Mouse (Mus musculus): Measurements from ENCODE around the gene Psme2b.
"Not testable (repeated sequence)": the region's sequence is repeated elsewhere in the genome, so short reads cannot be mapped to it uniquely, and the experiment has no call there.

Psme2b gene

GRCm38 (mm10) chr11:48946090-48946489, at the start of gene Psme2b:
Gene Psme2b, minus strand, starts transcription at chr11:48946190.
- not testable (repeated sequence) for DNase-seq (ENCODE audit: low spot score in 2 of 2)

GRCm38 (mm10) chr11:48994018-48994417, 48.0 kb upstream of the Psme2b start, which contains the start of gene Tgtp1:
Gene Tgtp1, minus strand, starts transcription at chr11:48994172.
- not testable (repeated sequence) for DNase-seq (ENCODE audit: low spot score in 2 of 2)

DNA sequence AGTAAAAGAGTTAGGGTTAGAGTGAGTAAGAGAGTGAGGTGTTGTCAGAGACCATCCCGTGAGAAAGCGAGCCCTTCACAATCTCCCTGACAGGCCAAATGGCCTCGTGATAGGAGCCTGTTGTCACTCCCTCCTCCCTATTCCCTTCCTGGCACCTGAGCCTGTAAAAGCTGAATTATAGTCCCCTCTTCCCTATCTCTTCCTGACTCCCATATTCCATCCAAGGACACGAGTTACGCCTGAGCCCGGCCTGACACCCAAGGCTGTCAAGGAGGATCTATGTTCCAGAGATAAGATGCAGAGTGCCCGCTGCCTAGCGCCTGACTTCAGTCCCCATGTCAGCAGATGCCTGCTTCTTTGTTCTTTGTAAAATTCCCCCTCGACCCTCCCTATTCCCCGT, 47.3 kb upstream of the Psme2b start:
- not testable (repeated sequence) for DNase-seq (ENCODE audit: low spot score in 2 of 2)

- not testable (repeated sequence) for DNase-seq (ENCODE audit: low spot score in 2 of 2)
These were observed 45.9 kb upstream of the Psme2b start, which contains the start of gene Gm12185 for GRCm38 (mm10) chr11:48991740-48992520. Gene Gm12185, minus strand, starts transcription at chr11:48992226.

GRCm38 (mm10) chr11:48989981-48990380, 44.0 kb upstream of the Psme2b start:
- not testable (repeated sequence) for DNase-seq (ENCODE audit: low spot score in 2 of 2)

- not testable (repeated sequence) for DNase-seq (ENCODE audit: low spot score in 2 of 2)
These were observed 42.2 kb upstream of the Psme2b start for GRCm38 (mm10) chr11:48988219-48988618.

DNA sequence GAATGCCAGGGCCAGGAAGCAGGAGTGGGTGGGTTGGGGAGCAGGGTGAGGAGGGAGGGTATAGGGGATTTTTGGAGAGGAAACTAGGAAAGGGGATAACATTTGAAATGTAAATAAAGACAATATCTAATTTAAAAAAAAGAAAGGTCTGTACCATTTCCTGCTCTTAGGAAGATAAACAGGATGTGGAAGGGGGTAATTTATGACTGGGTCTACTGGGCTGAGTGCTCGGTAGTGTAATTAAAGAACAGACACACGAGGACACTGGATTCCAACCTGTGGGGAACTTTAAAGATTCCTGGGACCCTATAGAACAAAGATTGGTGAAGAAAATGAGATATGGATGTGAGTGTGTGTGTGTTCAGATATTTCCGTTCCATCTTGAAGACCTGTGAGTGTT, 36.9 kb upstream of the Psme2b start:
- not testable (repeated sequence) for DNase-seq (ENCODE audit: low spot score in 2 of 2)

DNA sequence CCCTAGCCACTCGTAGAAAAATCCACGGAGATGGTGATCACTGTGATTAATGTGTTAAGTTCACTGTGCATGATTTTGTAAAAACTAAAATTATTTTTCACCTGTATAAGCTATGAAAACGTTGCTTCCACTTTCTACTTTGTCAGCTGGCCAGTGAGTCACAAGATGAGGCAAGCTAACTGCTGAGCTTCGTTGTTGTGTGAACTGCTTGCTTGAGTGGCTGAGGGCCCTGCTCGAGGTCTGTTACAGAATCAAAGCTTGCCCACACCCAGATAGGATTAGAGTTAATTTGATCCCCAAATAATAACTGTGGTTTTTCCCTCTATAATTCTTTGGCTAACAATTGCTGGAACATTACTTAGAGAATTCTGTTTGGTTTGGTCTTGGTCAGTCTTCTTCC, 34.1 kb upstream of the Psme2b start:
- DNase-seq (ENCODE audit: low spot score in 2 of 2), result not testable (repeated sequence)

DNA sequence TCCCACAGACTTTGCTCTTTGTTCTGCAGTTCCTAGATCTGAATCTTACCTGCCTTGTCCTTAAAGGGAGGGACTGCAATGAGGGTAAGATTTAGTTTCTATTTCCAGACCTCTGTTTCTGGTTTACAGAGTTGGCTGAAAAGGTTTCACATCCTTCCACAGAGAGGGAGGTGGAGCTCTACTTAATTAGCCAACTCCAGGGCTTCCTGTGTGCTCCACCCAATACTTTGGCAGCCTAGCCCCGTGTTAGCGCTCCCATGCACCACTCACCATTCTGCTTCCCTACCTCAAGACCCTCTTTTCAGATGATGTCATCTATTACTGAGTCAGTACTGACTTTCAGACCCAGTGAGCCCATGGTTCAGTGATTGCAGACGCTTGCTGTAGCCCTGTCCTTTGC, 33.3 kb upstream of the Psme2b start, which contains the start of gene 9930111J21Rik1:
Gene 9930111J21Rik1, minus strand, starts transcription at position 148 of the 400 bp plus-strand sequence.
- not testable (repeated sequence) for DNase-seq (ENCODE audit: low spot score in 2 of 2)

DNA sequence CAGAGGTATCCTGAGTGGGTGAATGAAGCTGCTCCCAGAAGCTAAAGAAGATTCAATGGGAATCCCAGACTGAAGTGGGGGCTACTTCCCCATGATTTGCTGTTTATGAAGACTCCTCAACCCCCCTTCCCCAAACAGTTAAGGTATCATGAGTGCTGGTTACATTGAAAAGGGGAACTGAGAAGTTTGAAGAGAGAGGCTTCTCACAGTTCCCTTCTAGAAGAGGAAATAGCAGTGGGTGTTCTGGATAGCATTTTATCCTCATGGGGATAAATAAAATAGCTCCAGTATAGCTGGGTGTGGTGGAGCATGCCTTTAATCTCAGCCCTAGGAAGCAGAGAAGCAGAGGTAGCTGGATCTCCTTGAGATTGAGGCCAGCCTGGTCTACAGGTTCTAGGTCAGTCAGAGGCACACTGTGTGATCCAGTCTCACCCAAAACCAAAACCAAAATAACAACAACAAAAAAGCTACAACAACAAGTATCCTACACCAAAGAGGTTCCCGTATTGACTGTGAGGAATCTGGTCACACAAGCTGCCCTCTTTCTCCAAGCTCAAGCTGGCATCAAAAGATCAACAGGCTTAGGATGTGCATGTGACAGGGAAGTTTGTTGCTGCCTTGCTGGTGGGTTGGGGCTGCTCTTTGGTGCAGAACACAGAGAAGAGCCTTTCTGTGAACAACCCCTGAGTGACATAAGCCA, 32.4 kb upstream of the Psme2b start, which contains the start of gene Olfr56:
Gene Olfr56, plus strand, starts transcription at position 650 of the 700 bp plus-strand sequence.
- not testable (repeated sequence) for DNase-seq (ENCODE audit: low spot score in 2 of 2)

- DNase-seq (ENCODE audit: low spot score in 2 of 2), result not testable (repeated sequence)
These were observed 28.7 kb upstream of the Psme2b start for GRCm38 (mm10) chr11:48974686-48975085.

GRCm38 (mm10) chr11:48939286-48939685, 6.7 kb downstream of the Psme2b start:
- DNase-seq (ENCODE audit: low spot score in 2 of 2), result not testable (repeated sequence)

GRCm38 (mm10) chr11:48935291-48935690, 10.7 kb downstream of the Psme2b start:
- DNase-seq (ENCODE audit: low spot score in 2 of 2), result not testable (repeated sequence)

GRCm38 (mm10) chr11:48933923-48934322, 12.1 kb downstream of the Psme2b start:
- not testable (repeated sequence) for DNase-seq (ENCODE audit: low spot score in 2 of 2)

DNA sequence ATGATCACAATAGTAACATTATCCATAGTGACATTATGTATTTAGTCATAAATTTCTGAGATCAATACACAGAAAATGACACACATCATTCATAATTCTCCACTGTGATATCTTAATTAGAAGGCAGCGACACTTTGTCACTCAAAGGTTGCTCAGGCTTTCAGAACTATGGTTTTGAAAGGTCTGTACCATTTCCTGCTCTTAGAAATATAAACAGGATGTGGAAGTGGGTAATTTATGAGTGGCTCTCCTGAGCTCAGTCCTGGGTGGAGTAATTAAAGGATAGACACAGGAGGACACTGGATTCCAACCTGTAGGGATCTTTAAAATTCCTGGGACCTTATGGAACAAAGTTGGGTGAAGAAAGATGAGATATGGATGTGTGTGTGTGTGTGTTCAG, 12.6 kb downstream of the Psme2b start:
- DNase-seq (ENCODE audit: low spot score in 2 of 2), result not testable (repeated sequence)

- not testable (repeated sequence) for DNase-seq (ENCODE audit: low spot score in 2 of 2)
These were observed 17.9 kb downstream of the Psme2b start for GRCm38 (mm10) chr11:48928068-48928467.

GRCm38 (mm10) chr11:48926437-48926836, 19.6 kb downstream of the Psme2b start:
- not testable (repeated sequence) for DNase-seq (ENCODE audit: low spot score in 2 of 2)

- not testable (repeated sequence) for DNase-seq (ENCODE audit: low spot score in 2 of 2)
These were observed 22.2 kb downstream of the Psme2b start for GRCm38 (mm10) chr11:48923818-48924217.

DNA sequence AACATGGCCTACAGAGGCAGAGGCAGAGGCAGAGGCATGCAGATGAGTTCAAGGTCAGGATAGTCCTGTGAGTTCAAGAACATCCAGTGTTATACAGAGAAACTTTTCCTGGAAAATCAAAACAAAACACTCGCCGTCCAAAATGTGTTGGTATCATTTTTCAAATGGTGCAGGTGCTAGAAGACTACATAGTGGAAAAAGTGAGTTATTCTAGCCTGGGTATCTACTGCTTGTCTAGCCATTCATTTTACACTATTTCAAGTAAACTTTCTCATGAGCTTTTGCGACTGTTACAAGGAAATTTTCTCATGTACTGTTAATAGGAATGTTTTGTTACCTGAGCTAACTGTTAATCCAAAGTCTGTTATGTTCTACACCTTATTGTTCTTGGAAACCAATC, 27.6 kb downstream of the Psme2b start:
- no peak for DNase-seq (ENCODE audit: low spot score in 2 of 2)

DNA sequence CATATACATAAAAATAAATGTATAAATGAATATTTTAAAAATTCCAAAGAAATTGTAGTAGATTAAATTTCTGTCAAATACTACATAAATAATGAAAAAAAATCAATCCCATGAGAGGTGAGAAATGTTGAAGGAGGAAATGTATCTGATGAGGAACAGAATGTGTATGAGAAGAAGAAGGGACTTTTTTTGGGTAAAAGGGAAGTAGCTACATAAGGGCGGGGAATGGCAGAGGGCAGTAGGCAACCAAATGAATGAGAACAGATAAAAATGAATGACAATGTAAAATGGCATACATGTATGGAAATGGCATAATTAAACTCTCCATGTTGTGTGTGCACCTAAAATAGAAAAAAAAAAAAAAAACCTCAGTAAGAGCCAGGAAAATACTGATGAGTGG, 32.4 kb downstream of the Psme2b start:
- DNase-seq (ENCODE audit: low spot score in 2 of 2), result no peak

GRCm38 (mm10) chr11:48908459-48908858, 37.5 kb downstream of the Psme2b start:
- no peak for DNase-seq (ENCODE audit: low spot score in 2 of 2)

DNA sequence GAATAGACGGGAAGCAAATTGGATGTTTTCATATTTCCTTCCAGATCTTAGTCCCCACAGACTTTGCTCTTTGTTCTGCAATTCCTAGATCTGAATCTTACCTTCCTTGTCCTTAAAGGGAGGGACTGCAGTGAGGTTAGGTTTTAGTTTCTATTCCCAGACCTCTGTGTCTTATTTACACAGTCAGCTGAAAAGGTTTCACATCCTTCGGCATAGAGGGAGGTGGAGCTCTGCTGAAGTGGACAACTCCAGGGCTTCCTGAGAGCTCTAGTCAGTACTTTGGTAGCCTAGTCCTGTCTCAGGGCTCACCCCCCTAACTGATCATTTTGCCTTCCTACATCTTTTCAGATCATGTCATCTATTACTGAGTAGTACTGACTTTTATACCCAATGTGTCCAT, 44.0 kb downstream of the Psme2b start, which contains the start of gene Gm5431:
Gene Gm5431, minus strand, starts transcription at position 194 of the 400 bp plus-strand sequence.
- DNase-seq (ENCODE audit: low spot score in 2 of 2), result no peak
